Mouse (Mus musculus) E14TG2a.4 (cell line): ENCODE data around the gene Ubb.
A peak's percentile ranks its signal among the peaks of the same experiment; 100 is the strongest.

Experiments used
- H3K27me3 ChIP-seq: 2 replicates; pipeline ENCODE4 v1.6.1; 2014; ENCODE audit warnings: low read length, control low read depth; ENCODE audit not compliant: insufficient read depth
- H3K36me3 ChIP-seq: 2 replicates; pipeline ENCODE4 v1.6.1; 2014; ENCODE audit warnings: low read length, control low read depth; ENCODE audit not compliant: insufficient read depth
- H3K4me1 ChIP-seq: replicated peaks from 2 replicates; pipeline ENCODE4 v1.6.1; 2014; ENCODE audit warnings: low read depth, low read length, control low read depth
- H3K4me3 ChIP-seq: replicated peaks from 2 replicates; pipeline ENCODE4 v1.5.1; 2014; ENCODE audit warnings: mild to moderate bottlenecking, low read length
- H3K9me3 ChIP-seq: 2 replicates; pipeline ENCODE4 v1.6.1; 2014; ENCODE audit warnings: low read length, control low read depth
- CTCF ChIP-seq: conservative IDR thresholded peaks from 2 replicates; pipeline ENCODE4 v1.5.1; 2014; ENCODE audit warnings: low read length
- NANOG ChIP-seq: IDR thresholded peaks from 2 replicates; pipeline ENCODE4 v1.6.1; 2014; ENCODE audit warnings: borderline replicate concordance, low read length, mixed read lengths
- POU5F1 ChIP-seq: IDR thresholded peaks from 2 replicates; pipeline ENCODE4 v1.6.1; 2014; ENCODE audit warnings: low read length, borderline replicate concordance

The Ubb gene

GRCm38 (mm10) chr11:62518991-62519390 is 32.0 kb upstream of the Ubb start:
- peaks cover 54% of the 10 kb centered on the region for H3K4me1 ChIP-seq
- no peaks in the 10 kb centered on the region for H3K9me3 ChIP-seq
- no peak overlapping the region for H3K4me3 ChIP-seq
- H3K36me3 ChIP-seq, result peaks cover 10% of the 10 kb centered on the region
- H3K27me3 ChIP-seq, result no peaks in the 10 kb centered on the region
- TF ChIP-seq NANOG (no peak), POU5F1 (no peak), CTCF (no peak)

GRCm38 (mm10) chr11:62522283-62522682 is 28.7 kb upstream of the Ubb start:
- H3K4me1 ChIP-seq, result peaks cover 56% of the 10 kb centered on the region
- no peak overlapping the region for H3K4me3 ChIP-seq
- H3K27me3 ChIP-seq, result no peaks in the 10 kb centered on the region
- TF ChIP-seq NANOG, result no peak
- no peak for TF ChIP-seq POU5F1
- TF ChIP-seq CTCF, result no peak
- H3K36me3 ChIP-seq, result peaks cover 38% of the 10 kb centered on the region
- no peaks in the 10 kb centered on the region for H3K9me3 ChIP-seq

- Histone ChIP-seq H3K4me1 (peaks cover 52% of the 10 kb centered on the region), H3K36me3 (peaks cover 41% of the 10 kb centered on the region), H3K27me3 (no peaks in the 10 kb centered on the region), H3K4me3 (peak overlapping the region; percentile 88; the same call in 1 of the 2 replicates), H3K9me3 (no peaks in the 10 kb centered on the region)
- no peak for TF ChIP-seq NANOG
- no peak for TF ChIP-seq POU5F1
- TF ChIP-seq CTCF, result no peak
Measured at GRCm38 (mm10) chr11:62537089-62537488, 13.9 kb upstream of the Ubb start.

GRCm38 (mm10) chr11:62537590-62537989 is 13.4 kb upstream of the Ubb start:
- Histone ChIP-seq H3K4me1 (peaks cover 56% of the 10 kb centered on the region), H3K4me3 (peak overlapping the region; percentile 88), H3K27me3 (no peaks in the 10 kb centered on the region), H3K9me3 (no peaks in the 10 kb centered on the region), H3K36me3 (peaks cover 36% of the 10 kb centered on the region)
- TF ChIP-seq CTCF (no peak), POU5F1 (no peak), NANOG (no peak)

- Histone ChIP-seq H3K9me3 (no peaks in the 10 kb centered on the region), H3K27me3 (no peaks in the 10 kb centered on the region), H3K4me3 (peak overlapping the region; percentile 88), H3K4me1 (peaks cover 59% of the 10 kb centered on the region), H3K36me3 (peaks cover 27% of the 10 kb centered on the region)
- TF ChIP-seq CTCF (no peak), POU5F1 (no peak), NANOG (no peak)
Measured at GRCm38 (mm10) chr11:62538321-62539088, 12.5 kb upstream of the Ubb start.

GRCm38 (mm10) chr11:62539089-62539890 is 11.7 kb upstream of the Ubb start, which contains the start of gene Cenpv:
Cenpv (minus strand) TSS chr11:62539261.
- H3K36me3 ChIP-seq, result peaks cover 19% of the 10 kb centered on the region
- H3K9me3 ChIP-seq, result no peaks in the 10 kb centered on the region
- peaks cover 59% of the 10 kb centered on the region for H3K4me1 ChIP-seq
- no peaks in the 10 kb centered on the region for H3K27me3 ChIP-seq
- TF ChIP-seq NANOG (no peak), POU5F1 (no peak), CTCF (no peak)
- H3K4me3 ChIP-seq, result peak within 1 kb of the TSS; percentile 88

GRCm38 (mm10) chr11:62540167-62540566 is 10.8 kb upstream of the Ubb start:
- TF ChIP-seq NANOG (no peak), CTCF (no peak), POU5F1 (no peak)
- Histone ChIP-seq H3K27me3 (no peaks in the 10 kb centered on the region), H3K9me3 (no peaks in the 10 kb centered on the region), H3K4me3 (no peak overlapping the region), H3K36me3 (peaks cover 11% of the 10 kb centered on the region), H3K4me1 (peaks cover 61% of the 10 kb centered on the region)

GRCm38 (mm10) chr11:62540969-62541368 is 10.0 kb upstream of the Ubb start:
- H3K27me3 ChIP-seq, result no peaks in the 10 kb centered on the region
- peaks cover 63% of the 10 kb centered on the region for H3K4me1 ChIP-seq
- H3K4me3 ChIP-seq, result no peak overlapping the region
- peaks cover 3% of the 10 kb centered on the region for H3K36me3 ChIP-seq
- TF ChIP-seq POU5F1, result no peak
- no peak for TF ChIP-seq NANOG
- no peak for TF ChIP-seq CTCF
- H3K9me3 ChIP-seq, result no peaks in the 10 kb centered on the region
